Mouse (Mus musculus) megakaryocyte-erythroid progenitor cell, adult 5-6 weeks (primary cell): ENCODE data around the gene Eif3j1. TPM values are rescaled to one million over a fixed set of nuclear protein-coding genes. Genes with fewer than 3 reads are reported as not detected.

Experiments used
- ATAC-seq: replicated peaks from 2 replicates; pipeline ENCODE4 v1.8.0; 2016; ENCODE audit warnings: mild to moderate bottlenecking, inconsistent platforms; ENCODE audit not compliant: severe bottlenecking, poor library complexity, low FRiP score, low TSS enrichment
- total RNA-seq, 2 experiments: library from RNA; stranded (forward) in 1 of 2; stranded (reverse) in 1 of 2; fragments of 200-1000, 215-1000 nt in 1 of 2; fragments of >200 nt in 1 of 2; fragmentation: Nextera tagmentation in 1 of 2; gene quantifications; 2 replicates each; pipeline ENCODE4 v1.2.3; 2014 to 2017

The Eif3j1 gene
- total RNA-seq, 2 experiments from 2014 or later, result 32.2 to 46.7 TPM

DNA sequence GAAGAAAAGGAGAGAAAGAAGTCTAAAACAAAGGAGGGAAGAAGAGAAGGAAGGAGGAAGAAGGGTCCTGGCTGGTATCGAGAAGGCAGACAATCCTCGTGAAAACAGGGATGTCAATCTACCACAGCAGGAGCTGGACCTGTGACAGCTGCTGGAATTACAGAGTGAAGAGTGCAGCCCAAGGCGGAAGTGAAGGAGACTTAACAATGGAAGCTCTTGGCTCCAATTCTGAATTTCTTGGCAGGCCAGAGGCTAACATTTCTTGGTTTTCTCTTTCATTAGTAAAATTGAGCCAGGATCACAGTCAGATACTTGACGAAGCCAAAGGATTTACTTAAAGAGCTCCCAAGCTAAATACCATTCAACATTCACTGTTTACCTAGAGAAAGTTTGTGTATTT lies 58.1 kb downstream of the Eif3j1 start:
- ATAC-seq, result no peak

DNA sequence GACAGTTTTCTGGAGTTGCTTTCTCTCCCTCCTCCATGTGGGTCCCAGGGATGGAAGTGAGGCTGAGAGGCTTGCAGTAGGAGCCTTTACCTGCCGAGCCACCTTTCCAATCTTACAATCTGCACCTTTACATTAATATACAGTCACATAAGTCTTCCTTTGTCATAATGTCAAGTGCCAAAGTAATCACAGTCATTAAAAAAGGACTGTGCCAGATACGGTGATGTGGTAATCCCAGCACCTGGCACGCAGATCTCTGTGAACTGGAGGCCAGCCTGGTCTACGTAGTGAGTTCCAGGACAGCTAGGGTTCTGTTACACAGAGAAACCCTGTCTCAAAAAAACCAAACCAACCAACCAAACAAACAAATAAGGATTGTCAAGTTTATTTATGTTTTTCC lies 65.5 kb downstream of the Eif3j1 start:
- ATAC-seq, result no peak

DNA sequence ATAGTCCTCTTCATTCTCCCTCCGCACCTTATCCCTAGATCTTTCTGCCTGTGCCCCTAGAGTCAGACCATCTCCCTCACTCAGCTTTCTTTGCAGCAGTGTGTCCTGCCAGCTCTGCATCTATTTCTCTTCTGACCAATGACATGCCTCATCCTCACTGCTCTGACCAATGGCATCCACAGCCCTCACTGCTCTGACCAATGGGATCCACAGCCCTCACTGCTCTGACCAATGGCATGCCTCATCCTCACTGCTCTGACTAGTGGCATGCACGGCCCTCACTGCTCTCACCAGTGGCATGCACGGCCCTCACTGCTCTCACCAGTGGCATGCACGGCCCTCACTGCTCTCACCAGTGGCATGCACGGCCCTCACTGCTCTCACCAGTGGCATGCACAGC lies 69.3 kb downstream of the Eif3j1 start:
- peak; percentile 65; the same call in 1 of the 2 replicates for ATAC-seq

DNA sequence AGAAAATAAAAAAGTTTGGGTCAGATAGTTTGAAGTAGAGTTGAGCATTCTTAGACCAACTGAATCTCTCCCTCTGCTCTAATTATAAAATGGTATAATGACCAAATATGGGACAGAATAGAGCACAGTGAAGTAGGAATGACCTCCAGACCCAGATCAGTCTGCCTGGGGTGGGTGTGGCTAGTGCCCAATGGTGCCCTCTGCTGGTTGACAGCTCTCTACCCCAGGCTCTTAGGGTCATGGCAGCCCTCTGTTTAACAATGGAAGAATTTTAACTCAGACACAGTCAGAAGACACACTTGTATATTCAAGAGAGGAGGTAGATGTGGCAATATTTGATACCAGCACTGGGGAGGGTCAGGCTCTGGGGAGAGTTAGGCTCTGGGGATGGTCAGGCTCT lies 73.7 kb downstream of the Eif3j1 start:
- peak; percentile 88 for ATAC-seq

Other genes with a start within 250 kb of the Eif3j1 start
- not detected in 2 replicates for gene Frmd5, start 221.5 kb upstream of the Eif3j1 start, total RNA-seq (2014; fragmentation: Nextera tagmentation)
- not detected in 2 replicates for gene Frmd5, start 221.5 kb upstream of the Eif3j1 start, total RNA-seq (2017)
- gene Casc4, start 161.6 kb upstream of the Eif3j1 start, total RNA-seq (2014; fragmentation: Nextera tagmentation), result 25.3 and 26.6 TPM in 2 replicates
- gene Casc4, start 161.6 kb upstream of the Eif3j1 start, total RNA-seq (2017), result 37.0 and 42.2 TPM in 2 replicates
- gene Ctdspl2, start 72.5 kb upstream of the Eif3j1 start, total RNA-seq (2014; fragmentation: Nextera tagmentation), result 34.2 and 37.9 TPM in 2 replicates
- 62.2 and 78.4 TPM in 2 replicates for gene Ctdspl2, start 72.5 kb upstream of the Eif3j1 start, total RNA-seq (2017)
- not detected in 2 replicates for gene Mageb3, start 72.5 kb upstream of the Eif3j1 start, total RNA-seq (2014; fragmentation: Nextera tagmentation)
- gene Mageb3, start 72.5 kb upstream of the Eif3j1 start, total RNA-seq (2017), result 0.52 and 0.72 TPM in 2 replicates
- 9.8 and 13.1 TPM in 2 replicates for gene Spg11, start 89.8 kb downstream of the Eif3j1 start, total RNA-seq (2014; fragmentation: Nextera tagmentation)
- gene Spg11, start 89.8 kb downstream of the Eif3j1 start, total RNA-seq (2017), result 9.8 and 11.7 TPM in 2 replicates
- 1,448 and 1,509 TPM in 2 replicates for gene B2m, start 119.1 kb downstream of the Eif3j1 start, total RNA-seq (2014; fragmentation: Nextera tagmentation)
- gene B2m, start 119.1 kb downstream of the Eif3j1 start, total RNA-seq (2017), result 1,672 and 1,891 TPM in 2 replicates
- not detected in 2 replicates for gene Trim69, start 132.2 kb downstream of the Eif3j1 start, total RNA-seq (2014; fragmentation: Nextera tagmentation)
- gene Trim69, start 132.2 kb downstream of the Eif3j1 start, total RNA-seq (2017), result 0.76 and 1.1 TPM in 2 replicates
- not detected in 2 replicates for gene Patl2, start 157.6 kb downstream of the Eif3j1 start, total RNA-seq (2014; fragmentation: Nextera tagmentation)
- not detected in 2 replicates for gene Patl2, start 157.6 kb downstream of the Eif3j1 start, total RNA-seq (2017)
- gene Terb2, start 157.7 kb downstream of the Eif3j1 start, total RNA-seq (2014; fragmentation: Nextera tagmentation), result not detected in 2 replicates
- not detected in 2 replicates for gene Terb2, start 157.7 kb downstream of the Eif3j1 start, total RNA-seq (2017)
- gene Sord, start 206.2 kb downstream of the Eif3j1 start, total RNA-seq (2014; fragmentation: Nextera tagmentation), result 89.6 and 95.4 TPM in 2 replicates
- 115 and 122 TPM in 2 replicates for gene Sord, start 206.2 kb downstream of the Eif3j1 start, total RNA-seq (2017)